Mouse (Mus musculus): ENCODE results near the gene Btbd10. TPM values are rescaled to one million over a fixed set of nuclear protein-coding genes. Genes with fewer than 3 reads are reported as not detected.

Btbd10 gene
- 10 to 100 TPM; 11.0 to 44.4 (median 33.0) TPM for total RNA-seq (2018; cell fraction: chromatin; rRNA removed)
- total RNA-seq (2018; cell fraction: cytosol; rRNA removed), result 10 to 100 TPM; 10.9 to 16.9 (median 13.4) TPM
- total RNA-seq (2018; cell fraction: nucleus; rRNA removed), result 10 to 100 TPM; 10.4 to 41.9 (median 20.4) TPM
- polyA plus RNA-seq (2018), result 13.5 to 20.8 TPM (median 17.1 TPM) in 3 replicates

GRCm38 (mm10) chr7:113368746-113369619 lies at the start of gene Btbd10:
Gene Btbd10 (minus strand): TSS chr7:113369392.
- H3K36me3 ChIP-seq (ENCODE audit: inconsistent target), result no peaks in the 10 kb centered on the region
- H3K27ac ChIP-seq, result peak within 1 kb of the TSS; percentile 60
- peaks cover 40% of the 10 kb centered on the region for H3K79me2 ChIP-seq (ENCODE audit: inconsistent target)
- under 1% methylated on average over 64 of the region's 64 CpGs for whole genome bisulfite sequencing (ENCODE audit: missing documents)
- H3K4me3 ChIP-seq (ENCODE audit: inconsistent target), result peak within 1 kb of the TSS; percentile 68

- Histone ChIP-seq H3K36me3 (ENCODE audit: inconsistent target) (no peaks in the 10 kb centered on the region), H3K4me3 (ENCODE audit: inconsistent target) (no peak overlapping the region), H3K27ac (no peak overlapping the region), H3K79me2 (ENCODE audit: inconsistent target) (no peaks in the 10 kb centered on the region)
- WGBS (ENCODE audit: missing documents), result 86% methylated on average over 1 of the region's 1 CpGs
Observed at GRCm38 (mm10) chr7:113416536-113416935, 47.3 kb upstream of the Btbd10 start.

GRCm38 (mm10) chr7:113415256-113415655 lies 46.1 kb upstream of the Btbd10 start:
- WGBS (ENCODE audit: missing documents), result 90% methylated on average over 3 of the region's 3 CpGs

GRCm38 (mm10) chr7:113408712-113409111 lies 39.5 kb upstream of the Btbd10 start:
- Histone ChIP-seq H3K4me3 (ENCODE audit: inconsistent target) (no peak overlapping the region), H3K79me2 (ENCODE audit: inconsistent target) (no peaks in the 10 kb centered on the region), H3K36me3 (ENCODE audit: inconsistent target) (no peaks in the 10 kb centered on the region), H3K27ac (no peak overlapping the region)
- WGBS (ENCODE audit: missing documents), result 59% methylated on average over 5 of the region's 5 CpGs

More at GRCm38 (mm10) chr7:113415256-113415655, 46.1 kb upstream of the Btbd10 start:
- Histone ChIP-seq H3K36me3 (ENCODE audit: inconsistent target) (no peaks in the 10 kb centered on the region), H3K27ac (no peak overlapping the region), H3K79me2 (ENCODE audit: inconsistent target) (no peaks in the 10 kb centered on the region), H3K4me3 (ENCODE audit: inconsistent target) (no peak overlapping the region)

DNA sequence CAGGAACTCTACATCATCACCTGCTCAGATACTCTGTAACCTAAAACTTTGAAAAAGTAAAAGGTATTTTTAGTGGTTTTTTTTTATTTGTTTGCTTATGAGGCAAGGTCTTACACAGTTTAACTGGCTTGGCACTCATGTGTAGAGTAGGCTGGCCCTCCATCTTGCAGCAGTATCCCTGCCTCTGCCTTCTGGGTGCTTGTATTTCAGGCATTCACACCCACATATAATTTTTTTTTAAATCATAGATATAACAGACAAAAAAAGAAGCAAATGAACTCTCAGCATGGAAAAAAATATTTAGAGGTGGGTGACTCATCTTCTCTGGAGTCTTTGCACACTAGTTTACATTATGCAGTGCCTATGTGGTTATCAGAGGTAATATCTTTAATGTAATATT lies 28.9 kb upstream of the Btbd10 start:
- no peaks in the 10 kb centered on the region for H3K79me2 ChIP-seq (ENCODE audit: inconsistent target)

DNA sequence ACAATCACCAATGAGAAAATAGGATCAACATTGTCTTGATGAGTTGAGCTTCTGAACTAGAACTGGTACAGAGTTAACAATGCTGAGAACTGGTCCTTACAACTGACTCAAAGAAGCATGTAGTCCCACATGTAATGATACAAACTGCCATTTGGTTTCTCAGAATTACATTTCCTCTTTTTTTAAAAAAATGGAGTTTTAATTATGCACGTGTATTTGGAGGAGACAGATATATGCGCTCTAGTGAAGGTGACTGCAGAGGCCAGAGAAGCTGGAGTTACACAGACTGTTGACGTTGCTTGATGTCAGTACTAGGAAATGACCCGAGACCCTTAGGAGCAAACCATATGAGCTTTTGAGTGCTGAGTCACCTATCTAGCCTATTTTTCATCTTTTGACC lies 27.5 kb upstream of the Btbd10 start:
- Histone ChIP-seq H3K79me2 (ENCODE audit: inconsistent target) (no peaks in the 10 kb centered on the region), H3K27ac (no peak overlapping the region), H3K4me3 (ENCODE audit: inconsistent target) (no peak overlapping the region), H3K36me3 (ENCODE audit: inconsistent target) (no peaks in the 10 kb centered on the region)
- whole genome bisulfite sequencing (ENCODE audit: missing documents), result 66% methylated on average over 4 of the region's 4 CpGs

More for the DNA sequence above, 28.9 kb upstream of the Btbd10 start:
- Histone ChIP-seq H3K4me3 (ENCODE audit: inconsistent target) (no peak overlapping the region), H3K36me3 (ENCODE audit: inconsistent target) (no peaks in the 10 kb centered on the region), H3K27ac (no peak overlapping the region)

GRCm38 (mm10) chr7:113391619-113392018 lies 22.4 kb upstream of the Btbd10 start:
- Histone ChIP-seq H3K79me2 (ENCODE audit: inconsistent target) (no peaks in the 10 kb centered on the region), H3K36me3 (ENCODE audit: inconsistent target) (no peaks in the 10 kb centered on the region), H3K4me3 (ENCODE audit: inconsistent target) (no peak overlapping the region), H3K27ac (no peak overlapping the region)
- 82% methylated on average over 2 of the region's 2 CpGs for whole genome bisulfite sequencing (ENCODE audit: missing documents)

DNA sequence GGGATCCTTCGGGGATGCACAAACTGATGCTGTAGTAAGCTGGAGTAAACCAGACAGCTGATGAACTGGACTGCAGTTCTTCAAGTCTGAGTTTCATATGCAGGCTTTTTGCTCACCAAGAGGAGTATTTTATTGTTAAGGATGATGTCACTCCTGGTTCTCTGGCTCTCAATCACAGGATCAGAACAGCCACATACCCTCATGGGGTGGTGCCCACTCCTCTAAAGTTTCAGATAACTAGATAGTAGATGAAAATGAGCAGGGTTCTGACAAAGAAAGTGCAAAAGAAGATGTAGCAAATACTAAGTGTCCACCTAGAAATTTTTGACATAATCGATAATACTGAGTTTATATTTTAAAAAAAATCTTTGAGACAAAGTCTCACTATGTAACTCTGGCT lies 19.3 kb upstream of the Btbd10 start, which contains the start of gene Pth:
Pth (minus strand) TSS at position 101 of the 400 bp plus-strand sequence.
- 90% methylated on average over 2 of the region's 2 CpGs for WGBS (ENCODE audit: missing documents)
- no peaks in the 10 kb centered on the region for H3K79me2 ChIP-seq (ENCODE audit: inconsistent target)
- H3K27ac ChIP-seq, result no peak within 1 kb of the TSS
- no peaks in the 10 kb centered on the region for H3K36me3 ChIP-seq (ENCODE audit: inconsistent target)
- H3K4me3 ChIP-seq (ENCODE audit: inconsistent target), result no peak within 1 kb of the TSS

DNA sequence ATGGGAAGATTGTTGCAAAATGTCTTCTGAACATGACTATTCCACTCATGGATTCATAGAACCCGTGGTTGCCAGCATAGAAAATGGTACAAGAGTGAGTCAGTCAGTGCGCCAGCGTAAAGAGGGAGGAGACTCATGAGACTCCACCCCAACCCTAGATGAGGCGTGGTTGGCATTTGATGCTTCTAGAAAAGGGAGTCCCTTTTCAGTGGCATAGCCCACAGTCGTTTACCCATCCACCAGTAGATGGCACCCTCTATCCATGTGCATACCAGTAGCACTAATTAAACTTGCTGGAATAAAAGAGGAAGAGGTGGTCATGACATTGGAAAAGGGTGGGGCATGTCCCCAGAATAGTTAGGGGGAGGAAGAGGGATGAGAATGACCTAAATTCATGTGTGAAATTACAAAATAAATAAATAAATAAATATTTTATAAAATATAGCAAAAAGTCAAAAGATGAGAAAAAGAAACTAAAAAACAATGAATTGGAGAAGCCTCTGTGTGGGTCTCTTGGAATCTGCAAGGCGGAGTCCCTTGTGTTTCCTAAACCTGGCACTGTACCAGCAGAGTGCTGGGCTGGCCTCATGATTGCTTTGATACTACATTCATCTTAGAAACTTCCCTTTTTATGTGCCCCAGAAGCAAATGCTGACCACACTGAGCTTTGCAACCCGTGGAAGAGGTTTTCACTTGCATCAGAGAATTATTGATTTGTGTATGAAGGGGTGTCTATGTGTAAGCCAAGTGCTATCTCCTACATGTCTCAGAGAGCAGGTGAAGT lies 8.9 kb upstream of the Btbd10 start:
- peak overlapping the region; percentile 84 for H3K27ac ChIP-seq
- no peaks in the 10 kb centered on the region for H3K36me3 ChIP-seq (ENCODE audit: inconsistent target)
- no peaks in the 10 kb centered on the region for H3K79me2 ChIP-seq (ENCODE audit: inconsistent target)
- no peak overlapping the region for H3K4me3 ChIP-seq (ENCODE audit: inconsistent target)
- WGBS (ENCODE audit: missing documents), result under 1% methylated on average over 7 of the region's 7 CpGs

DNA sequence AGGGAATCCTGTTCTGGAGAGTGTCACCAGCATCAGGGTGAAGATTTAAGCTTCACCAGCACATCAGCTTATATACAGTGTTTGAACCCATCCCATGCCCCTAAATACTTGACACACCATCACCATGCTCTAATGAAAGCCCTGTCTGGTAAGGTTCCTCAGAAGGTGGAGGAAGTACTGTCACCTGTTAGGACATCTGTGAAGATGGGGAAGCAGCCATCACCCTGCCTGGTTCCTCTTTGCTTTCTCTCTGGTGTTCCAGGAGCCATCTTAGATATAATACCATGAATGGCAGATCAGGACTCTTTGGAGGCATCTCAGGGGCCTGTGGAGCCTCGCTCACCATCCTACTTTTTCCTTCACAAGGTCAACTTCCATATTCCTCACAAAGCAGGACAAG lies 3.5 kb upstream of the Btbd10 start:
- 82% methylated on average over 1 of the region's 1 CpGs for WGBS (ENCODE audit: missing documents)
- Histone ChIP-seq H3K4me3 (ENCODE audit: inconsistent target) (no peak overlapping the region), H3K27ac (no peak overlapping the region), H3K79me2 (ENCODE audit: inconsistent target) (peaks cover 11% of the 10 kb centered on the region), H3K36me3 (ENCODE audit: inconsistent target) (no peaks in the 10 kb centered on the region)

GRCm38 (mm10) chr7:113369620-113370340 lies 588 bp upstream of the Btbd10 start:
- Histone ChIP-seq H3K4me3 (ENCODE audit: inconsistent target) (peak overlapping the region; percentile 68), H3K79me2 (ENCODE audit: inconsistent target) (peaks cover 39% of the 10 kb centered on the region), H3K36me3 (ENCODE audit: inconsistent target) (no peaks in the 10 kb centered on the region), H3K27ac (peak overlapping the region; percentile 60)
- 1% methylated on average over 44 of the region's 44 CpGs for WGBS (ENCODE audit: missing documents)

GRCm38 (mm10) chr7:113367440-113367839 lies 1.8 kb downstream of the Btbd10 start:
- H3K36me3 ChIP-seq (ENCODE audit: inconsistent target), result no peaks in the 10 kb centered on the region
- H3K27ac ChIP-seq, result no peak overlapping the region
- no peak overlapping the region for H3K4me3 ChIP-seq (ENCODE audit: inconsistent target)
- 95% methylated on average over 4 of the region's 4 CpGs for WGBS (ENCODE audit: missing documents)
- H3K79me2 ChIP-seq (ENCODE audit: inconsistent target), result peaks cover 40% of the 10 kb centered on the region

DNA sequence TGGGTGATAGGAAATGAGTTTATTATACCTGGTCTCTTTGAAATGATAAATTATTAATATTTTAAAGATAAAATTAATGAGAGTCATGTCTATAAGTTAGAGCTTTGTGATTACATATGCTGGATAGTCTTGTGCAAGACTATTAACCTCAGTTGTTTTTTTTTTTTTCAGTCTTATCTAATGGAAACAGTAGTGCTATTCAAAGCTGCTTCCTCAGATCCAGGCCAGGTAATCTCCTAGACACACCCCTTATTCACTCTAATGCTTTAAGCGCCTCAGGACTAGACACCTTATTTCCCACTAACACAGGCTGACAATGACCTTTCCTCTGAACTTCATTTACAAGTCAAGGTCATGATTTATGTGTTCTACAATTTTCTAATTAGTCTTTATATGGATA lies 20.1 kb downstream of the Btbd10 start:
- WGBS (ENCODE audit: missing documents), result 90% methylated on average over 1 of the region's 1 CpGs
- Histone ChIP-seq H3K36me3 (ENCODE audit: inconsistent target) (no peaks in the 10 kb centered on the region), H3K27ac (no peak overlapping the region), H3K79me2 (ENCODE audit: inconsistent target) (no peaks in the 10 kb centered on the region), H3K4me3 (ENCODE audit: inconsistent target) (no peak overlapping the region)

- WGBS (ENCODE audit: missing documents), result 88% methylated on average over 2 of the region's 2 CpGs
- Histone ChIP-seq H3K27ac (no peak overlapping the region), H3K4me3 (ENCODE audit: inconsistent target) (no peak overlapping the region), H3K36me3 (ENCODE audit: inconsistent target) (no peaks in the 10 kb centered on the region), H3K79me2 (ENCODE audit: inconsistent target) (no peaks in the 10 kb centered on the region)
Observed at GRCm38 (mm10) chr7:113347694-113348093, 21.5 kb downstream of the Btbd10 start.

All from macrophage (primary cell).